Mouse (Mus musculus) lung, adult 2 months (tissue): ENCODE measurements around the gene Nrcam.

Experiments used
- CTCF ChIP-seq: fragments of 200-500 bp; IDR thresholded peaks from 2 replicates; pipeline ENCODE4 v1.5.1; 2011; ENCODE audit warnings: mild to moderate bottlenecking, low read length, control low read depth; ENCODE audit not compliant: insufficient read depth
- POLR2A ChIP-seq: fragments of 200-500 bp; IDR thresholded peaks from 2 replicates; pipeline ENCODE4 v1.6.1; 2011; ENCODE audit warnings: low read depth, mild to moderate bottlenecking, control low read depth, low read length, borderline replicate concordance; ENCODE audit errors: extremely low read depth

GRCm38 (mm10) chr12:44304012-44304411 is 24.7 kb upstream of the Nrcam start:
- TF ChIP-seq CTCF = no peak
- no peak for TF ChIP-seq POLR2A
